Mouse (Mus musculus): Measurements from ENCODE around the gene Kif26b. TPM values are rescaled to one million over a fixed set of nuclear protein-coding genes. Genes with fewer than 3 reads are reported as not detected.

Gene Kif26b
- polyA plus RNA-seq, 1 experiment from 2014 or later, result 8.7 TPM

GRCm38 (mm10) chr1:178835805-178836204, 306.9 kb downstream of the Kif26b start:
- H3K4me2 ChIP-seq (ENCODE audit: low read length), result no peak overlapping the region

DNA sequence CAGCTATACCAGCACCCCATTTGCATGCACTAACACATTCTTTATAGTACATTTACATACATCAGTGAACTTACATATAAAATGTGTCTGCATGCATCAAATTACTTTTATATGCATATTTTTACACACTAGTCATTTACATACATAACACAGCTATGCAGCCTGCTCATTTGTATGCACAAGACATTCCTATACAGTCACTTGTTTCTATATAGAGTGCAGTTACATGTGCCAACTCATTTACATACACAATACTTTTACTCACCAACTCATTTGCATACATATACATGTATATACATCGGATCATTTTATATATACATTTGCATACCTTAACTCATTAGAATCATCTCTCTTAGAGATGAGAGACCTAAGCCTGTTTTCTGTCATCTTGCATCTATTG, 308.1 kb downstream of the Kif26b start:
- Histone ChIP-seq H3K9me3 (ENCODE audit: control insufficient read depth, low read length) (no peaks in the 10 kb centered on the region), H3K36me3 (ENCODE audit: control insufficient read depth, insufficient read depth, low read length) (no peaks in the 10 kb centered on the region), H3K4me2 (ENCODE audit: low read length) (no peak overlapping the region), H3K9ac (ENCODE audit: low read depth, low read length) (no peak overlapping the region), H3K27ac (ENCODE audit: low read depth, low read length) (no peak overlapping the region), H3K4me3 (ENCODE audit: low read length) (no peak overlapping the region), H3K4me1 (ENCODE audit: control insufficient read depth, insufficient read depth, low read depth, low read length) (peaks cover 4% of the 10 kb centered on the region), H3K27me3 (replicated peaks; ENCODE audit: control insufficient read depth, insufficient read depth, low read length) (no peaks in the 10 kb centered on the region)
- ATAC-seq, result no peak
- WGBS, result 50% methylated on average over 1 of the region's 1 CpGs

More at GRCm38 (mm10) chr1:178835805-178836204, 306.9 kb downstream of the Kif26b start:
- H3K36me3 ChIP-seq (ENCODE audit: control insufficient read depth, insufficient read depth, low read length), result no peaks in the 10 kb centered on the region
- 79% methylated on average over 9 of the region's 9 CpGs for WGBS
- H3K27ac ChIP-seq (ENCODE audit: low read depth, low read length), result no peak overlapping the region
- ATAC-seq, result no peak
- H3K27me3 ChIP-seq (replicated peaks; ENCODE audit: control insufficient read depth, insufficient read depth, low read length), result no peaks in the 10 kb centered on the region
- H3K4me1 ChIP-seq (ENCODE audit: control insufficient read depth, insufficient read depth, low read depth, low read length), result peaks cover 4% of the 10 kb centered on the region
- H3K4me3 ChIP-seq (ENCODE audit: low read length), result no peak overlapping the region
- H3K9ac ChIP-seq (ENCODE audit: low read depth, low read length), result no peak overlapping the region
- H3K9me3 ChIP-seq (ENCODE audit: control insufficient read depth, low read length), result no peaks in the 10 kb centered on the region

DNA sequence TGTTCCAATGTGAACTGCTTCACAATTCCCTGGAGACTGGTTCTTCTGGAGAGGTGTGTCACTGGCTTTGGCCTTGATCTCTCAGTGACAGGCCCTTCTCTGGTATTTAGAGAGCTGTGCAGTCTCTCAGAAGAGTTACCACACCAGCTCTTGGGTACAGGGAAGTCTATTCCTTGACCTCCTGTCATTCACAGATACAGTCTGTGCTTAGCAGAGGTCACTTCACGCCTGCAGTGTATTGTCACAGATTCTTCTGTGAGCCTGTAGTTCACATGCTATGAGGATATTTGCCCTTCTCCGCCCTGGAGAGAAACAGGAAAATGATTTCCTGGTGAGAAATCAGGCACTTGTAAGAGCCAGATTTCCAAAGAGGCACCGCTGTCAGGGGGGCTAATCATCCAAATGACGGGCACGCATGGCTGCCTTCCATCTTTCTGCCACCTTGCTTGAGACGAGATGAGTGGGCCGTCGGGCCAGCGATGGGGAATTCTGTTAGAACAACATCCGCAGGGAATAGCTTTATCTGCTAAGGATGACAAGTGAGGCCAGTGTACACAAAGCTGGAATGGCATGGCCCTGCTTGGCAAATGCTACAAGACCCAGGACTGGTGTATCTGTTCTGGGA, 309.9 kb downstream of the Kif26b start:
- Histone ChIP-seq H3K9me3 (ENCODE audit: control insufficient read depth, low read length) (no peaks in the 10 kb centered on the region), H3K4me2 (ENCODE audit: low read length) (no peak overlapping the region), H3K4me1 (ENCODE audit: control insufficient read depth, insufficient read depth, low read depth, low read length) (peaks cover 4% of the 10 kb centered on the region), H3K4me3 (ENCODE audit: low read length) (no peak overlapping the region), H3K36me3 (ENCODE audit: control insufficient read depth, insufficient read depth, low read length) (no peaks in the 10 kb centered on the region), H3K27ac (ENCODE audit: low read depth, low read length) (peak overlapping the region; percentile 13; the same call in 1 of the 2 replicates), H3K27me3 (replicated peaks; ENCODE audit: control insufficient read depth, insufficient read depth, low read length) (no peaks in the 10 kb centered on the region), H3K9ac (ENCODE audit: low read depth, low read length) (no peak overlapping the region)
- 45% methylated on average over 10 of the region's 10 CpGs for WGBS
- ATAC-seq, result peak; percentile 25; the same call in 1 of the 2 replicates

DNA sequence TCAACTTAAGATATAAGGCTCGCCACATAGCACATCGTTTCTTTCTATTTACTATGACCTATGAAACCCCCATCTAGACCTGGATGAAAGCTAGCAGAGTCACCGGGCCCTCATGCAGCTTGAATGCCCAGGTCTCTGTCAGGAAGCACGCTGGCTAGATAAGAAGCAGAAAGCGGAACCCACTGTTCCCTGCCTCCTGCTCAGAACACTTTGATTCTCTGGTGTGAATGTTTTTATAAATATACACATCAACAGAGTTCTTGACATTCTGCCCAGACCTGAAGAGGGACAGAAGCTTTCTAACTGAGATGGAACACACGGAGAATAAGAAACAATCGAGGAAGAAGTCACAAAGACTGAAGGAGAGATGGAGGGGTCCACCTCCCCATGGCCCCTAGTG, 311.4 kb downstream of the Kif26b start:
- Histone ChIP-seq H3K9me3 (ENCODE audit: control insufficient read depth, low read length) (no peaks in the 10 kb centered on the region), H3K27me3 (replicated peaks; ENCODE audit: control insufficient read depth, insufficient read depth, low read length) (no peaks in the 10 kb centered on the region), H3K4me2 (ENCODE audit: low read length) (no peak overlapping the region), H3K4me1 (ENCODE audit: control insufficient read depth, insufficient read depth, low read depth, low read length) (peaks cover 4% of the 10 kb centered on the region), H3K9ac (ENCODE audit: low read depth, low read length) (no peak overlapping the region), H3K36me3 (ENCODE audit: control insufficient read depth, insufficient read depth, low read length) (no peaks in the 10 kb centered on the region), H3K4me3 (ENCODE audit: low read length) (no peak overlapping the region), H3K27ac (ENCODE audit: low read depth, low read length) (no peak overlapping the region)
- ATAC-seq, result no peak
- 87% methylated on average over 7 of the region's 7 CpGs for WGBS

- 89% methylated on average over 6 of the region's 6 CpGs for WGBS
- no peak overlapping the region for H3K4me2 ChIP-seq (ENCODE audit: low read length)
- H3K4me3 ChIP-seq (ENCODE audit: low read length), result no peak overlapping the region
- no peaks in the 10 kb centered on the region for H3K9me3 ChIP-seq (ENCODE audit: control insufficient read depth, low read length)
- no peaks in the 10 kb centered on the region for H3K27me3 ChIP-seq (replicated peaks; ENCODE audit: control insufficient read depth, insufficient read depth, low read length)
- no peak overlapping the region for H3K27ac ChIP-seq (ENCODE audit: low read depth, low read length)
- no peaks in the 10 kb centered on the region for H3K4me1 ChIP-seq (ENCODE audit: control insufficient read depth, insufficient read depth, low read depth, low read length)
- H3K9ac ChIP-seq (ENCODE audit: low read depth, low read length), result no peak overlapping the region
- H3K36me3 ChIP-seq (ENCODE audit: control insufficient read depth, insufficient read depth, low read length), result no peaks in the 10 kb centered on the region
- ATAC-seq, result no peak
Measured at GRCm38 (mm10) chr1:178844839-178845238, 315.9 kb downstream of the Kif26b start.

DNA sequence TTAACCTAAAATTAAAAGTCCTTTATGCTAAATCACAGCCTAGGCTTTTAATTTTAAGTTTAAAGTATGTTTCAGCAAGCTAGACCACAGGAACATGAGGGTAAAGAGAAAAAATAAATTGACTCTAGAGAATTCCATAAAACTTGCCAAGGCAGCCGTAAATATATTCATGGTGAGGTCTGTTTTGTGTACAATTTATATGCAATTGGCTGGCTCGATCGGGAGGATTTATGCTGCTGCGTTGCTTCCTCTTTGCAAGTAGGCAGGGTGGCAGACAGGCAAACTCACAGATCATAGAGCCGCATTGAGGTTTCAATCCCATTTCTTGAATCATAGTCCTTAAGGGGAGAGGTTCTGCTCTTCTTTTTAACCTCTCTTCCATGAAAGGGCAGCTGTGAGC, 318.6 kb downstream of the Kif26b start:
- no peak overlapping the region for H3K4me3 ChIP-seq (ENCODE audit: low read length)
- no peak overlapping the region for H3K9ac ChIP-seq (ENCODE audit: low read depth, low read length)
- H3K27ac ChIP-seq (ENCODE audit: low read depth, low read length), result no peak overlapping the region
- no peaks in the 10 kb centered on the region for H3K36me3 ChIP-seq (ENCODE audit: control insufficient read depth, insufficient read depth, low read length)
- no peak for ATAC-seq
- 74% methylated on average over 5 of the region's 5 CpGs for WGBS
- no peaks in the 10 kb centered on the region for H3K4me1 ChIP-seq (ENCODE audit: control insufficient read depth, insufficient read depth, low read depth, low read length)
- no peaks in the 10 kb centered on the region for H3K27me3 ChIP-seq (replicated peaks; ENCODE audit: control insufficient read depth, insufficient read depth, low read length)
- H3K9me3 ChIP-seq (ENCODE audit: control insufficient read depth, low read length), result no peaks in the 10 kb centered on the region
- no peak overlapping the region for H3K4me2 ChIP-seq (ENCODE audit: low read length)

DNA sequence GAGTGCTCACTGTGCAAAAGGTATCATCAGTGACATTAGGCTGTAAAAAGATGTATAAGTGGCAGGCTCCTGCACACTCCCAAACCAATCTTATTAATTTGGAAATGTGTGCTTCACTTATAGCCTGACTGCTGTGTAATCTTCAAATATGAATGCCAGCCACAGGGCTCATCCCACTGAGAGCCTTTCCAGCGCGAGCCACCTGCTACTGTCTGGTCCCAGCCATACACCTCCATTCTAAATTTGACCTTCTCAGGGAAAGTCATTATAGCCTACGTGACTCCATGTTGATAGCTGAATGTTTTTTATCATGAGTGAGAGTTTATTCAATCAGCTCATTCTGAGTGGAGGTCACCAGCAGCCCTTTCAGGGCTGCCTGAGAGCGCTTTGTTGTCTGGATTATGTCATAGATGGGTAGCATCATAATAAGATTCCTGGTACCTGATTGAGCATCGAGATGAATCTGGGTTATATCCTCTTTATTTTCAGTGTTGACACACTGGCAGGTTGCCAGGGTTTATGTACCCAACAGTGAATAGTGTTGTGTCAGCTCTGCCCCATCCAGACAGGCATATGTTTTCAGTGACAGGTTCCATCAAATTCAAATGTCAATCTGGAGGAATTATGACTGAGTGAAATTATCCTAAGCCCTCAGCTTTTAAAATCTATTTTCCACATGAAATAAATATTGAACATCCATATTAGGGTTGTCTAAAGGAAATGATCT, 319.6 kb downstream of the Kif26b start:
- H3K4me3 ChIP-seq (ENCODE audit: low read length), result no peak overlapping the region
- H3K36me3 ChIP-seq (ENCODE audit: control insufficient read depth, insufficient read depth, low read length), result no peaks in the 10 kb centered on the region
- H3K9ac ChIP-seq (ENCODE audit: low read depth, low read length), result no peak overlapping the region
- no peak overlapping the region for H3K27ac ChIP-seq (ENCODE audit: low read depth, low read length)
- 64% methylated on average over 5 of the region's 5 CpGs for WGBS
- H3K4me2 ChIP-seq (ENCODE audit: low read length), result no peak overlapping the region
- H3K4me1 ChIP-seq (ENCODE audit: control insufficient read depth, insufficient read depth, low read depth, low read length), result no peaks in the 10 kb centered on the region
- H3K27me3 ChIP-seq (replicated peaks; ENCODE audit: control insufficient read depth, insufficient read depth, low read length), result no peaks in the 10 kb centered on the region
- 0 out of 2 replicates have a peak, but pooled peaks have one; percentile 40 for ATAC-seq
- no peaks in the 10 kb centered on the region for H3K9me3 ChIP-seq (ENCODE audit: control insufficient read depth, low read length)

DNA sequence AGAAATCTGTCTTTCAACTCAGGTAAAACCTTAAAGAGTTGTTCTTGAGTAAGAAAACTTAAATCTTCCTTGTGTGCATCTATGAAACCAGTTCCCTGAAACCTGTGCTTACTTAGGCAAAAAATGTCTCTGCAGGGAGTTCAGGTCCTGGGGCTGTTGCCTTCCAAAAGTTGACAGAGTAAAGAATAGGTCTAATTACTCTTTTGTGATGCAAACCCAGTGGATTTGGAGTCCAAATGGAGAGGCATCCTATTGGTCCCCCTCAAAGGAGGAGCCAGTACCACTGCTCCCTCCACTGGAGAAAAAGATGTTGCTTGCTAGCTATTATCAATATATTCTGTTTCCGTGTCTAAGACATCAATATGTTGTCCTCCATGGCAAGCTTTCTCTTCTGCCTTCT, 321.6 kb downstream of the Kif26b start:
- no peaks in the 10 kb centered on the region for H3K4me1 ChIP-seq (ENCODE audit: control insufficient read depth, insufficient read depth, low read depth, low read length)
- no peak for ATAC-seq
- H3K27me3 ChIP-seq (replicated peaks; ENCODE audit: control insufficient read depth, insufficient read depth, low read length), result no peaks in the 10 kb centered on the region
- H3K9me3 ChIP-seq (ENCODE audit: control insufficient read depth, low read length), result no peaks in the 10 kb centered on the region
- no peak overlapping the region for H3K4me3 ChIP-seq (ENCODE audit: low read length)
- no peak overlapping the region for H3K9ac ChIP-seq (ENCODE audit: low read depth, low read length)
- H3K27ac ChIP-seq (ENCODE audit: low read depth, low read length), result no peak overlapping the region
- 36% methylated on average over 1 of the region's 1 CpGs for WGBS
- H3K36me3 ChIP-seq (ENCODE audit: control insufficient read depth, insufficient read depth, low read length), result no peaks in the 10 kb centered on the region
- no peak overlapping the region for H3K4me2 ChIP-seq (ENCODE audit: low read length)

DNA sequence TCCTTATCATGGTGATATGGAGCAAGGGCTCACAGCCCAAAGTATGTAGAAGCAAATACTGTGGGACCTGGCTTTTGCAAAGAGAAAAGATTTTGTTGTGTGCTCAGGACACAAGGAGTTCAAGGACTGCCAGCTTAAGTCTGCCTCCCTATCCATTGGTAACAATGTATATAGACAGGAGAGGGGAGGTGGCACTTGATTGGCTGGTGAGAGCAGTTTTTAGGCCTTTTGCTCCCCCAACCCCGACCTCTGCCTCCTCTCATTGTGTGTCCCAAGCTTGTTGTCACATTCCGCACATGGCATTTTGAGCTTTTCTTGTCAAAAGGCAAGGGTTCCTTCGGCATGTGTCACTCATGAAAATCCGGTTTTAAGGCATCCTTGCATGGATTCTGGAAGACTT, 326.0 kb downstream of the Kif26b start:
- no peak for ATAC-seq
- no peak overlapping the region for H3K4me2 ChIP-seq (ENCODE audit: low read length)
- peaks cover 3% of the 10 kb centered on the region; the same call in 1 of the 2 replicates for H3K4me1 ChIP-seq (ENCODE audit: control insufficient read depth, insufficient read depth, low read depth, low read length)
- H3K9ac ChIP-seq (ENCODE audit: low read depth, low read length), result no peak overlapping the region
- no peaks in the 10 kb centered on the region for H3K36me3 ChIP-seq (ENCODE audit: control insufficient read depth, insufficient read depth, low read length)
- 84% methylated on average over 4 of the region's 4 CpGs for WGBS
- no peaks in the 10 kb centered on the region for H3K27me3 ChIP-seq (replicated peaks; ENCODE audit: control insufficient read depth, insufficient read depth, low read length)
- no peaks in the 10 kb centered on the region for H3K9me3 ChIP-seq (ENCODE audit: control insufficient read depth, low read length)
- H3K4me3 ChIP-seq (ENCODE audit: low read length), result no peak overlapping the region
- H3K27ac ChIP-seq (ENCODE audit: low read depth, low read length), result no peak overlapping the region

Data from hindbrain, embryonic 16.5 days (tissue).